Mouse (Mus musculus) small intestine, adult 2 months (tissue): ENCODE data around the gene Cmc1.

ENCODE experiments used
- CTCF ChIP-seq: fragments of 200-500 bp; IDR thresholded peaks from 2 replicates; pipeline ENCODE4 v1.5.1; 2012; ENCODE audit warnings: low read depth, mild to moderate bottlenecking, control low read depth, inconsistent platforms, low read length, moderate library complexity, mixed read lengths; ENCODE audit not compliant: insufficient replicate concordance, insufficient read length; ENCODE audit errors: extremely low read depth
- POLR2A ChIP-seq: fragments of 200-500 bp; IDR thresholded peaks from 2 replicates; pipeline ENCODE4 v1.6.1; 2012; ENCODE audit warnings: low read depth, mild to moderate bottlenecking, control low read depth, inconsistent platforms, low read length, moderate library complexity

DNA sequence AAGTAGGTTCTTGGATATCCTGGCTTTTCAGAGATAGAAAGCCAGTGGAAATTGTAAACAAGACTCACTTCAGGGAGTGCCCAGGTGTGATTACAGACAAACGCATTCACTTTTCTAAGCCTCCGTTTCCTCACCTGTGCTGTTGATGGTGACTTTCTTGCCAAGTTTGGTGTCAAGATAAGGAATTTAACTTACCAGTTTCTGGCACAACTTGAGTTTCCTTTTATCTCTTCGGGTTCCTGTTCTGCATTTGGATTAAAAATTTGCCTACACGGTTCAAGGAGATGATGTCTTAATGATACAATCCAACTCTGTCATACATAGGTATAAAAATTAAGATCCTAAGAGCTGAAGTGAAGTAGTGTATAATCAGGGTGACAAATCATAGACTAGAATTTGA is 107.2 kb downstream of the Cmc1 start:
- TF ChIP-seq CTCF (no peak), POLR2A (no peak)
